Mouse (Mus musculus) MEL (cell line): Measurements from ENCODE around the gene Rhoa. TPM values are rescaled to one million over a fixed set of nuclear protein-coding genes. Genes with fewer than 3 reads are reported as not detected.

Source experiments
- DNase-seq: peaks from one replicate; pipeline ENCODE4 v3.0.0; 2011; ENCODE audit warnings: low read depth, low spot score
- H3K27ac ChIP-seq: 2 replicates; pipeline ENCODE4 v1.5.1; 2012; ENCODE audit warnings: low read depth, mild to moderate bottlenecking, control low read depth, low read length, moderate library complexity; ENCODE audit not compliant: control insufficient read depth
- H3K27me3 ChIP-seq, 2 experiments: fragments of 150-350 bp in 1 of 2; sonication (generic) in 1 of 2; 2 replicates each; pipeline ENCODE4 v1.6.1; 2012; ENCODE audit warnings: low read length in 2 of 2, mild to moderate bottlenecking in 2 of 2, improper control_type of control experiment in 1 of 2, moderate library complexity in 1 of 2; ENCODE audit not compliant: insufficient read depth in 2 of 2, control insufficient read depth in 1 of 2
- H3K36me3 ChIP-seq, 2 experiments: 2 replicates each; pipeline ENCODE4 v1.6.1; 2012 to 2014; ENCODE audit warnings: low read length in 2 of 2, improper control_type of control experiment in 1 of 2, inconsistent platforms in 1 of 2, mild to moderate bottlenecking in 1 of 2; ENCODE audit not compliant: insufficient read depth in 2 of 2, control insufficient read depth in 1 of 2
- H3K4me1 ChIP-seq, 2 experiments: fragments of 150-350 bp in 1 of 2; sonication (generic) in 1 of 2; 2 replicates each; pipeline ENCODE4 v1.6.1; 2012; ENCODE audit warnings: low read length in 2 of 2, improper control_type of control experiment in 1 of 2, mild to moderate bottlenecking in 1 of 2; ENCODE audit not compliant: insufficient read depth in 2 of 2, control insufficient read depth in 1 of 2
- H3K4me3 ChIP-seq, 2 experiments: fragments of 150-350 bp in 1 of 2; sonication (generic) in 1 of 2; 2 replicates each; pipeline ENCODE4 v1.5.1; 2012; ENCODE audit warnings: low read depth in 2 of 2, low read length in 2 of 2, mild to moderate bottlenecking in 2 of 2, moderate library complexity in 2 of 2, control low read depth in 1 of 2, improper control_type of control experiment in 1 of 2; ENCODE audit not compliant: control insufficient read depth in 1 of 2, insufficient read depth in 1 of 2
- H3K79me2 ChIP-seq: 2 replicates; pipeline ENCODE4 v1.6.1; 2012; ENCODE audit warnings: mild to moderate bottlenecking, low read length, moderate library complexity; ENCODE audit not compliant: control insufficient read depth, poor library complexity, insufficient read depth
- H3K9ac ChIP-seq: 2 replicates; pipeline ENCODE4 v1.6.1; 2012; ENCODE audit warnings: low read depth, mild to moderate bottlenecking, control low read depth, low read length, moderate library complexity; ENCODE audit not compliant: control insufficient read depth, poor library complexity, severe bottlenecking
- H3K9me3 ChIP-seq: fragments of 150-350 bp; sonication (generic); replicated peaks from 2 replicates; pipeline ENCODE4 v1.6.1; 2012; ENCODE audit warnings: mild to moderate bottlenecking, low read length, improper control_type of control experiment, moderate library complexity; ENCODE audit not compliant: insufficient read depth
- BHLHE40 ChIP-seq: IDR thresholded peaks from 2 replicates; pipeline ENCODE4 v1.6.1; 2012; ENCODE audit warnings: low read depth, mild to moderate bottlenecking, inconsistent platforms, low read length, improper control_type of control experiment, borderline replicate concordance
- CHD1 ChIP-seq: IDR thresholded peaks from 2 replicates; pipeline ENCODE4 v1.6.1; 2012; ENCODE audit warnings: low read depth, mild to moderate bottlenecking, inconsistent platforms, low read length, improper control_type of control experiment
- CHD2 ChIP-seq: IDR thresholded peaks from 2 replicates; pipeline ENCODE4 v1.6.1; 2011; ENCODE audit warnings: low read length, improper control_type of control experiment
- E2F4 ChIP-seq: IDR thresholded peaks from 2 replicates; pipeline ENCODE4 v1.6.1; 2011; ENCODE audit warnings: low read depth, low read length, improper control_type of control experiment, borderline replicate concordance
- ELF1 ChIP-seq: IDR thresholded peaks from 2 replicates; pipeline ENCODE4 v1.6.1; 2014; ENCODE audit warnings: low read depth, mild to moderate bottlenecking, inconsistent platforms, low read length, improper control_type of control experiment, moderate library complexity
- GABPA ChIP-seq: IDR thresholded peaks from 2 replicates; pipeline ENCODE4 v1.6.1; 2012; ENCODE audit warnings: low read depth, mild to moderate bottlenecking, inconsistent platforms, low read length, improper control_type of control experiment, moderate library complexity
- KAT2A ChIP-seq: conservative IDR thresholded peaks from 2 replicates; pipeline ENCODE4 v1.6.1; 2012; ENCODE audit warnings: low read depth, low read length, improper control_type of control experiment, inconsistent platforms
- MAFK ChIP-seq: IDR thresholded peaks from 2 replicates; pipeline ENCODE4 v1.6.1; 2011; ENCODE audit warnings: low read depth, mild to moderate bottlenecking, low read length, improper control_type of control experiment, borderline replicate concordance
- MAZ ChIP-seq: IDR thresholded peaks from 2 replicates; pipeline ENCODE4 v1.6.1; 2012; ENCODE audit warnings: low read depth, mild to moderate bottlenecking, inconsistent platforms, low read length, improper control_type of control experiment
- MEF2A ChIP-seq: IDR thresholded peaks from 2 replicates; pipeline ENCODE4 v1.6.1; 2014; ENCODE audit warnings: low read depth, mild to moderate bottlenecking, inconsistent platforms, low read length, improper control_type of control experiment; ENCODE audit not compliant: poor library complexity, insufficient replicate concordance, severe bottlenecking; ENCODE audit errors: extremely low read depth
- MXI1 ChIP-seq: IDR thresholded peaks from 2 replicates; pipeline ENCODE4 v1.6.1; 2011; ENCODE audit warnings: mild to moderate bottlenecking, low read depth, low read length, improper control_type of control experiment
- MYB ChIP-seq: IDR thresholded peaks from 2 replicates; pipeline ENCODE4 v1.6.1; 2011; ENCODE audit warnings: mild to moderate bottlenecking, low read depth, low read length, improper control_type of control experiment
- NELFE ChIP-seq: IDR thresholded peaks from 2 replicates; pipeline ENCODE4 v1.6.1; 2011; ENCODE audit warnings: low read depth, low read length, improper control_type of control experiment
- NRF1 ChIP-seq: IDR thresholded peaks from 2 replicates; pipeline ENCODE4 v1.6.1; 2014; ENCODE audit warnings: low read depth, mild to moderate bottlenecking, inconsistent platforms, low read length, improper control_type of control experiment, moderate library complexity; ENCODE audit not compliant: poor library complexity, insufficient read depth, severe bottlenecking
- POLR2A ChIP-seq, 2 experiments: IDR thresholded peaks; 2 replicates each; pipeline ENCODE4 v1.6.1; 2011 to 2012; ENCODE audit warnings: low read length in 2 of 2, mild to moderate bottlenecking in 2 of 2, control low read depth in 1 of 2, improper control_type of control experiment in 1 of 2, low read depth in 1 of 2, moderate library complexity in 1 of 2; ENCODE audit not compliant: control insufficient read depth in 1 of 2, insufficient read depth in 1 of 2, poor library complexity in 1 of 2
- POLR2AphosphoS5 ChIP-seq: IDR thresholded peaks from 2 replicates; pipeline ENCODE4 v1.6.1; 2012; ENCODE audit warnings: low read depth, borderline replicate concordance, mild to moderate bottlenecking, inconsistent platforms, low read length, moderate library complexity, mixed read lengths
- SIN3A ChIP-seq: IDR thresholded peaks from 2 replicates; pipeline ENCODE4 v1.6.1; 2012; ENCODE audit warnings: low read length, improper control_type of control experiment, inconsistent platforms
- TAL1 ChIP-seq: IDR thresholded peaks from 2 replicates; pipeline ENCODE4 v1.6.1; 2012; ENCODE audit warnings: mild to moderate bottlenecking, inconsistent platforms, low read length, moderate library complexity, mixed read lengths
- TBP ChIP-seq: IDR thresholded peaks from 2 replicates; pipeline ENCODE4 v1.8.0; 2011; ENCODE audit warnings: low read depth, low read length, improper control_type of control experiment
- USF2 ChIP-seq, 2 experiments: IDR thresholded peaks; 2 replicates each; pipeline ENCODE4 v1.6.1; 2011 to 2012; ENCODE audit warnings: improper control_type of control experiment in 2 of 2, low read length in 2 of 2, borderline replicate concordance in 1 of 2, inconsistent platforms in 1 of 2, low read depth in 1 of 2, mild to moderate bottlenecking in 1 of 2; ENCODE audit not compliant: insufficient read depth in 1 of 2
- ZC3H11A ChIP-seq: IDR thresholded peaks from 2 replicates; pipeline ENCODE4 v1.6.1; 2012; ENCODE audit warnings: low read depth, mild to moderate bottlenecking, inconsistent platforms, low read length, improper control_type of control experiment
- ZKSCAN1 ChIP-seq: IDR thresholded peaks from 2 replicates; pipeline ENCODE4 v1.6.1; 2012; ENCODE audit warnings: low read depth, mild to moderate bottlenecking, inconsistent platforms, low read length, improper control_type of control experiment, moderate library complexity
- polyA plus RNA-seq, 2 experiments: library from polyadenylated mRNA; stranded (reverse) in 1 of 2; unstranded in 1 of 2; fragments of >175 nt in 1 of 2; fragments of >200 nt in 1 of 2; gene quantifications; 2 replicates each; pipeline versions ENCODE4 v1.2.1 to v1.2.4; 2012; ENCODE audit warnings: low replicate concordance in 2 of 2, low read depth in 1 of 2; ENCODE audit not compliant: insufficient read length in 2 of 2, insufficient read depth in 1 of 2, missing spikeins in 1 of 2
- total RNA-seq: library from RNA; depleted of rRNA; stranded (reverse); fragments of 300-350 nt; gene quantifications from 2 replicates; pipeline ENCODE4 v1.2.3, GENCODE M21; 2012

The Rhoa gene
- total and polyA plus RNA-seq, 3 experiments: 80.9 to 241 TPM; not detected in 1

GRCm38 (mm10) chr9:108262494-108263049, 43.4 kb upstream of the Rhoa start:
- Histone ChIP-seq H3K27ac (peak overlapping the region; percentile 24; the same call in 1 of the 2 replicates), H3K9me3 (no peaks in the 10 kb centered on the region), H3K36me3 (peaks cover 0 to 33% of the 10 kb centered on the region in 2 experiments; a peak in 2 of 4 replicates), H3K4me1 (peaks cover 2 to 38% of the 10 kb centered on the region in 2 experiments), H3K4me3 (peak overlapping the region; percentile 54 to 74), H3K9ac (peak overlapping the region; percentile 84), H3K79me2 (peaks cover 12% of the 10 kb centered on the region), H3K27me3 (no peaks in the 10 kb centered on the region)
- DNase-seq: peak; percentile 34
- no peak for TF ChIP-seq TBP
- 0 out of 2 replicates have a peak, but pooled peaks have one; percentile 73 for TF ChIP-seq CHD1

- TF ChIP-seq ZKSCAN1 (no peak), POLR2A (IDR thresholded peaks at IDR 0.05; ENCODE audit: control insufficient read depth in 1 of 2, insufficient read depth in 1 of 2, low read depth in 1 of 2, low read length in 2 of 2, poor library complexity in 1 of 2) (peak in 1 of 2 experiments; percentile 42; a peak in 1 of 4 replicates), CHD1 (0 out of 2 replicates have a peak, but pooled peaks have one; percentile 1)
- Histone ChIP-seq H3K4me3 (peak overlapping the region; percentile 54 to 74), H3K4me1 (peaks cover 2 to 41% of the 10 kb centered on the region in 2 experiments), H3K9me3 (no peaks in the 10 kb centered on the region), H3K27me3 (no peaks in the 10 kb centered on the region), H3K27ac (peak overlapping the region; percentile 24), H3K36me3 (peaks cover 0 to 33% of the 10 kb centered on the region in 2 experiments; a peak in 2 of 4 replicates), H3K9ac (peak overlapping the region; percentile 84), H3K79me2 (peaks cover 12% of the 10 kb centered on the region)
- DNase-seq: peak; percentile 50
These were observed 42.7 kb upstream of the Rhoa start for GRCm38 (mm10) chr9:108263131-108263681.

- H3K79me2 ChIP-seq: peaks cover 12% of the 10 kb centered on the region
- H3K4me1 ChIP-seq: peaks cover 2 to 41% of the 10 kb centered on the region in 2 experiments
- no peaks in the 10 kb centered on the region for H3K27me3 ChIP-seq
- peaks cover 0 to 33% of the 10 kb centered on the region in 2 experiments; a peak in 2 of 4 replicates for H3K36me3 ChIP-seq
- peak within 1 kb of the TSS; percentile 59 for H3K27ac ChIP-seq
- DNase-seq: peak; percentile 96
- peak within 1 kb of the TSS; percentile 72 to 77 for H3K4me3 ChIP-seq
- H3K9ac ChIP-seq: peak within 1 kb of the TSS; percentile 84
- no peaks in the 10 kb centered on the region for H3K9me3 ChIP-seq
- TF ChIP-seq TBP (no peak; the same call in 1 of the 2 replicates), ELF1 (peak; percentile 57), SIN3A (no peak; the same call in none of the 2 replicates), USF2 (IDR thresholded peaks at IDR 0.05; ENCODE audit: borderline replicate concordance in 1 of 2, insufficient read depth in 1 of 2, low read depth in 1 of 2, low read length in 2 of 2) (no peak), GABPA (no peak), MYB (no peak), POLR2AphosphoS5 (no peak), E2F4 (no peak), CHD1 (no peak), NELFE (peak; percentile 49), ZC3H11A (no peak), TAL1 (no peak), MAFK (no peak), MAZ (no peak), BHLHE40 (0 out of 2 replicates have a peak, but pooled peaks have one; percentile 16), KAT2A (no peak; the same call in 1 of the 2 replicates), MEF2A (no peak), MXI1 (peak; percentile 32; the same call in 1 of the 2 replicates), NRF1 (peak; percentile 73), CHD2 (no peak; the same call in 1 of the 2 replicates)
These were observed 42.2 kb upstream of the Rhoa start, which contains the start of gene Dag1 for GRCm38 (mm10) chr9:108263690-108264190. TSS of gene Dag1 (minus strand) at chr9:108263958.
